Mouse (Mus musculus): ENCODE data around the gene Mn1.

DNA sequence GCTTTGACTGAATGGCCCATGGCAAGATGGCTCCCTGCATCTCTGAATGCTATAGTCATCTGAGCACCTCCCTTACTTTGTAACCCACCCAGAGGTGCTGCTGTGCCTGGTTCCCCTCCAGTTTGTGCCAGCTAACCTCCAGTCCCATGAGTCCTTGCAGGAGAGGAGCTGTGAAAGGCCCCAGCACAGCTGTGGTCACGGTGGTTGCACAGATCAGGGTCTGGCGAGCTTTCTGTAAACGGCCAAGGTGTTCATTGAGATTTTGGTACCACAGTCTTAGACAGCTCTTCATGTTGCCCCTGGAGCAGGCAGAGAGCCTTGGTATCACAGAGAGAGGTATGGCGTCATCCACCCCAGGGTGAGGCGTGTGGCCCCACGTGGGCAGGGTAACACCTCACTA lies 25.7 kb upstream of the Mn1 start:
- TF ChIP-seq CTCF (IDR thresholded peaks at IDR 0.05; ENCODE audit: low read depth, low read length), result no peak
- no peak for TF ChIP-seq TAL1 (conservative IDR thresholded peaks at IDR 0.05; ENCODE audit: low read depth, low read length)
- no peak for TF ChIP-seq GATA1 (IDR thresholded peaks at IDR 0.05; ENCODE audit: borderline replicate concordance, low read length)
- no peak for TF ChIP-seq POLR2AphosphoS5 (IDR thresholded peaks at IDR 0.05; ENCODE audit: insufficient replicate concordance, low read depth, low read length)
- no peak for TF ChIP-seq GATA2 (IDR thresholded peaks at IDR 0.05; ENCODE audit: borderline replicate concordance, low read depth, low read length)

Data from G1E (cell line).